Mouse (Mus musculus) lung, postnatal 25 days (tissue): ENCODE data around the gene Adap1.

Experiments used
- DNase-seq: peaks from one replicate; pipeline ENCODE4 v3.0.0; 2022; ENCODE audit warnings: low spot score

The Adap1 gene

GRCm38 (mm10) chr5:139323260-139323924, 2.0 kb downstream of the Adap1 start:
- no peak for DNase-seq

- no peak for DNase-seq
Observed at GRCm38 (mm10) chr5:139321331-139321730, 4.1 kb downstream of the Adap1 start.

- DNase-seq, result no peak
Observed at GRCm38 (mm10) chr5:139320424-139320823, 5.0 kb downstream of the Adap1 start.

GRCm38 (mm10) chr5:139317751-139318504, 7.5 kb downstream of the Adap1 start:
- DNase-seq, result no peak

GRCm38 (mm10) chr5:139316982-139317675, 8.3 kb downstream of the Adap1 start:
- peak; percentile 43 for DNase-seq

- DNase-seq, result no peak
Observed at GRCm38 (mm10) chr5:139314941-139315642, 10.3 kb downstream of the Adap1 start.

GRCm38 (mm10) chr5:139313536-139313935, 11.9 kb downstream of the Adap1 start:
- no peak for DNase-seq

GRCm38 (mm10) chr5:139311822-139312221, 13.6 kb downstream of the Adap1 start:
- no peak for DNase-seq

- DNase-seq, result no peak
Observed at GRCm38 (mm10) chr5:139310477-139310876, 14.9 kb downstream of the Adap1 start.

- DNase-seq, result no peak
Observed at GRCm38 (mm10) chr5:139309946-139310345, 15.5 kb downstream of the Adap1 start.

GRCm38 (mm10) chr5:139303646-139304061, 21.8 kb downstream of the Adap1 start:
- DNase-seq, result no peak

- no peak for DNase-seq
Observed at GRCm38 (mm10) chr5:139302101-139302500, 23.3 kb downstream of the Adap1 start.

GRCm38 (mm10) chr5:139297745-139298144, 27.7 kb downstream of the Adap1 start:
- DNase-seq, result no peak

- DNase-seq, result no peak
Observed at GRCm38 (mm10) chr5:139297092-139297491, 28.3 kb downstream of the Adap1 start.

GRCm38 (mm10) chr5:139294089-139294488, 31.3 kb downstream of the Adap1 start:
- no peak for DNase-seq

GRCm38 (mm10) chr5:139291811-139292560, 33.4 kb downstream of the Adap1 start:
- no peak for DNase-seq

- no peak for DNase-seq
Observed at GRCm38 (mm10) chr5:139290467-139291259, 34.8 kb downstream of the Adap1 start.

- DNase-seq, result no peak
Observed at GRCm38 (mm10) chr5:139288591-139288990, 36.8 kb downstream of the Adap1 start.

GRCm38 (mm10) chr5:139287787-139288186, 37.6 kb downstream of the Adap1 start:
- no peak for DNase-seq

- peak; percentile 39 for DNase-seq
Observed at GRCm38 (mm10) chr5:139287099-139287498, 38.3 kb downstream of the Adap1 start.
